Mouse (Mus musculus) E14TG2a.4 (cell line): ENCODE measurements around the gene Tlr9.
A peak's percentile ranks its signal among the peaks of the same experiment; 100 is the strongest.

Experiments used
- H3K27me3 ChIP-seq: 2 replicates; pipeline ENCODE4 v1.6.1; 2014; ENCODE audit warnings: low read length, control low read depth; ENCODE audit not compliant: insufficient read depth
- H3K36me3 ChIP-seq: 2 replicates; pipeline ENCODE4 v1.6.1; 2014; ENCODE audit warnings: low read length, control low read depth; ENCODE audit not compliant: insufficient read depth
- H3K4me1 ChIP-seq: replicated peaks from 2 replicates; pipeline ENCODE4 v1.6.1; 2014; ENCODE audit warnings: low read depth, low read length, control low read depth
- H3K4me3 ChIP-seq: replicated peaks from 2 replicates; pipeline ENCODE4 v1.5.1; 2014; ENCODE audit warnings: mild to moderate bottlenecking, low read length
- H3K9me3 ChIP-seq: 2 replicates; pipeline ENCODE4 v1.6.1; 2014; ENCODE audit warnings: low read length, control low read depth
- CTCF ChIP-seq: conservative IDR thresholded peaks from 2 replicates; pipeline ENCODE4 v1.5.1; 2014; ENCODE audit warnings: low read length
- NANOG ChIP-seq: IDR thresholded peaks from 2 replicates; pipeline ENCODE4 v1.6.1; 2014; ENCODE audit warnings: borderline replicate concordance, low read length, mixed read lengths
- POU5F1 ChIP-seq: IDR thresholded peaks from 2 replicates; pipeline ENCODE4 v1.6.1; 2014; ENCODE audit warnings: low read length, borderline replicate concordance

The Tlr9 gene

GRCm38 (mm10) chr9:106199535-106200272 is 22.7 kb upstream of the Tlr9 start, which contains the start of gene Ppm1m:
Ppm1m (minus strand) TSS chr9:106199746.
- TF ChIP-seq CTCF (no peak), POU5F1 (no peak), NANOG (no peak)
- Histone ChIP-seq H3K4me1 (peaks cover 59% of the 10 kb centered on the region), H3K27me3 (no peaks in the 10 kb centered on the region; the same call in 1 of the 2 replicates), H3K36me3 (peaks cover 42% of the 10 kb centered on the region), H3K9me3 (peaks cover 5% of the 10 kb centered on the region), H3K4me3 (peak within 1 kb of the TSS; percentile 84)

DNA sequence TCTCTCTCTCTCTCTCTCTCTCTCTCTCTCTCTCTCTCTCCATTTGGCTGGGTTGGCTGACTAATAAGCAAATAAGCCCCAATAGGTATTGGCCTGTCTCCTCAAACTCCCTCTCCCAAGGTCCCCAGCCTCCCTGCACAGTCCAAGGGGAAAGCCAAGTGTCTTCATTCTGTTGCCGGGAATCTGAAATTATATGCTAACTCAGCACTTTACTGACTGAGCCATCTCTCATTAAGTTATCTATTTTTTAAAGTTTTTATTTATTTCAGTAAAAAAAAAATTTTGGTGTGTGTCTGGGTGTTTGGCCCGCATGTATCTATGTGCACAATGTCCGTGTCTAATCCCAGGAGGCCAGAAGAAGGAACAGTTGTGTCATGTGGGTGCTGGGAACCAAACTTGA is 20.5 kb upstream of the Tlr9 start:
- Histone ChIP-seq H3K9me3 (no peaks in the 10 kb centered on the region), H3K27me3 (no peaks in the 10 kb centered on the region; the same call in 1 of the 2 replicates), H3K36me3 (peaks cover 40% of the 10 kb centered on the region), H3K4me1 (peaks cover 80% of the 10 kb centered on the region), H3K4me3 (peak overlapping the region; percentile 92)
- no peak for TF ChIP-seq POU5F1
- no peak for TF ChIP-seq NANOG
- TF ChIP-seq CTCF = no peak

DNA sequence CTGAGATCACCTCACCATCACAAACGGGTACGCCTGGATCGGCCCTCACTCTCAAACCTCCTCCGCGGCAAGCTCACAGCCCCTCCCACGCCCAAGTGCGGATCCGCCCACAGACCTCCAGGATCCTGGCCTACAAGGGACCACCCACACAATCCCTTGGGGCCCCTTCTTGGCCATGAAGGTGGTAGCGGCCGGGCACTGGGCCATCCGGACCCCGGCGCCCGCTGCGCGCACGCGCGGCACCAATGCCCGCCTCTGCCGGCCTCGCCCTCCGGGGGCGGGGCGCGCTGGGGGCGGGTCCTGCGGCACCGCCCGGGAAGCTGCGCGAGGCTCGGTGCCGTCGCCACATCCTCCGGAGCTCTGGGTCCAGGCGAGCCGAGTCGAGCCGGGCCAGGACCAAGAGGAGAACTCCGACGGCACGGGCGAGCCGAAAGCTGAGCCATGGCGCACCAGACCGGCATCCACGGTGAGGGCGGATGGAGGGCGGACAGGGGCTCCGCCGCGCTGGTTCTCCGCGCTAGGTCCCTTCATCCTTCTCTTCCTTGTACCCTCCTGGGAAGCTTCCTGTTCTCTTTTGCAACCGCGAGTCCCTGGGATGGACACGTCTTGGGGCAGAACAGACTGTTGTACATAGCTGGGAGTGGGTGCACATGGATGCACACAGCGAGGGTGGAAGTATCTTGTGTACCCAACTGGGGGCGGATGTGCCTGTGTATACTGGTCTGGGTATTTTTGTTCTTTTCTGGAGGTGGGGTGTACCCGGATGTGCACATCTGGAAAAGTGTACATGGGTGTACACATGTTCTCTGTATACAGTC is 19.4 kb upstream of the Tlr9 start, which contains the start of gene Twf2:
Gene Twf2, plus strand, starts transcription at position 290 of the 818 bp plus-strand sequence.
- no peak for TF ChIP-seq CTCF
- Histone ChIP-seq H3K27me3 (no peaks in the 10 kb centered on the region), H3K4me3 (peak within 1 kb of the TSS; percentile 92), H3K9me3 (no peaks in the 10 kb centered on the region), H3K4me1 (peaks cover 78% of the 10 kb centered on the region), H3K36me3 (peaks cover 38% of the 10 kb centered on the region)

DNA sequence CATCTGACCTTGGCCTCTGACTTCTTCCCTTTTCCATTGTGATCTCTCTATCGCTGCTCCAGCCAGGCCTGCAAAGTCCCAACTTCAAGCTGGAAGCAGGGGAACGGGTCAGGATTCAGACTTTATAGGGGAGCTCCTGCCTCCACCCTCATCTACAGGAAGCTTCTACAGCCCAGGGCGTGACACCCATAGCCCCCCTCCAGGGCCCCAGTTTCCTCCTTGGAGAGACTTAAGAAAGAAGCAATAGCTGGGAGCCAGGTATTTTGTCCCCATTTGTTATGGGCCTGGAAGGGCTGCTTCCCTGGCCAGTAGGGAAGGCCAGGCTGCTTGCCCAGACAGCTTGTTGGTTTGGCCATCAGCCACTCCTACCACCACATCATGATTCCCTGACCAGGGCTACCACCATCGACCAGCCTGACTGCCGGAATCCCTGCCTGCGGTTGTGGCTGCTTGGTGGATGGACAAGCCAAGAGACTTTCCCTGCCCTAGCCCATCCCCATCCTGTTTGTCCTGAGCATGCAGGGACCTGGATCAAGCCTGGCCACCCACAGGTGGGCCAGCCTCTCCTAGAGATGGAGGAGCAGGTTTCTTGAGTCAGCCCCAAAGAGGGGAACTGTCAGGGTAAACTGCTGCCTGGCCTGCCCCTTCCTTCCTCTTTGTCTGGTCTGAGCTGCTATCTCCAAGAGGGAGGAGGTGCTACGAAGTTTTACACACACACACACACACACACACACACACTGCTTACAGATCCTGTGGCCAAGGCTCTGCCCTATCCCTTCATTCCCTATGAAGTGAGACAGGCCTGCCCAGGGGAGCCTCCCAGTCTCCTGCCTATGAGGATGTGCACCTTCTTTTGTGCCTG is 18.2 kb upstream of the Tlr9 start:
- H3K36me3 ChIP-seq = peaks cover 49% of the 10 kb centered on the region

GRCm38 (mm10) chr9:106205713-106206290 is 16.6 kb upstream of the Tlr9 start:
- Histone ChIP-seq H3K27me3 (no peaks in the 10 kb centered on the region), H3K4me3 (peak overlapping the region; percentile 60)

More for the DNA sequence above, 18.2 kb upstream of the Tlr9 start:
- Histone ChIP-seq H3K27me3 (no peaks in the 10 kb centered on the region), H3K9me3 (no peaks in the 10 kb centered on the region), H3K4me1 (peaks cover 83% of the 10 kb centered on the region), H3K4me3 (peak overlapping the region; percentile 92)
- TF ChIP-seq NANOG (no peak), CTCF (no peak), POU5F1 (no peak)

DNA sequence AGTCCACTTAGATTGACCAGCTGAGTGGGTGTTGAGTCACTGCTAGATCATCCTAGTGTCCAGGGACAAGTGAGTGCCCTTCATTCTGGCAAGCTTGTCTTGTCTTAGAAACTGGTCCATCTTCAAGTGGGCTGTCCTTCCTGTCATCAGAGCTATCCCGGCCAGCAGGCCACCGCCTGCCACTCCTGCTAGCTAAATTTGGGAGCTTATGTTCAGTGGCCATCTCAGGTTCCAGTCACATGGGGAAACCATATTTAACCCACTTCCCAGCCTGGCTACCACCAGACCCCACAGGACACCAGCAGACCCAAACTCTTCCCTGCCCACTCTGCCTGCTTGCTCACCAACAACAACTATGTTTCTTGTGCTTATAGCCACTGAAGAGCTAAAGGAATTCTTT is 15.9 kb upstream of the Tlr9 start:
- TF ChIP-seq NANOG (no peak), POU5F1 (no peak), CTCF (no peak)
- H3K4me3 ChIP-seq = 0 out of 2 replicates have a peak overlapping the region, but pooled peaks have one; percentile 60
- H3K9me3 ChIP-seq = no peaks in the 10 kb centered on the region
- H3K27me3 ChIP-seq = no peaks in the 10 kb centered on the region
- peaks cover 80% of the 10 kb centered on the region for H3K4me1 ChIP-seq
- peaks cover 59% of the 10 kb centered on the region for H3K36me3 ChIP-seq

More at GRCm38 (mm10) chr9:106205713-106206290, 16.6 kb upstream of the Tlr9 start:
- peaks cover 59% of the 10 kb centered on the region for H3K36me3 ChIP-seq
- H3K9me3 ChIP-seq = no peaks in the 10 kb centered on the region
- H3K4me1 ChIP-seq = peaks cover 82% of the 10 kb centered on the region
- TF ChIP-seq POU5F1 (no peak), NANOG (no peak), CTCF (no peak)

- Histone ChIP-seq H3K9me3 (no peaks in the 10 kb centered on the region), H3K4me3 (peak overlapping the region; percentile 26; the same call in 1 of the 2 replicates), H3K4me1 (peaks cover 82% of the 10 kb centered on the region), H3K36me3 (peaks cover 70% of the 10 kb centered on the region), H3K27me3 (no peaks in the 10 kb centered on the region)
- TF ChIP-seq NANOG (no peak), POU5F1 (no peak), CTCF (no peak)
Observed at GRCm38 (mm10) chr9:106208181-106208580, 14.2 kb upstream of the Tlr9 start.
